Mouse (Mus musculus): Measurements from ENCODE around the gene Gulp1. TPM values are rescaled to one million over a fixed set of nuclear protein-coding genes. Genes with fewer than 3 reads are reported as not detected.

Gulp1 gene
- total and polyA plus RNA-seq, 3 experiments, result not detected

- H3K27me3 ChIP-seq (replicated peaks), result no peaks in the 10 kb centered on the region
- H3K27ac ChIP-seq (ENCODE audit: insufficient read depth, low read depth), result no peak overlapping the region
- no peak overlapping the region for H3K9ac ChIP-seq (ENCODE audit: insufficient read depth, low read depth)
- H3K36me3 ChIP-seq (replicated peaks in 1 of 2; ENCODE audit: control insufficient read depth in 1 of 2, insufficient read depth in 1 of 2, low read length in 1 of 2), result no peaks in the 10 kb centered on the region
- H3K4me2 ChIP-seq (ENCODE audit: insufficient read depth, low read depth, poor library complexity, severe bottlenecking), result no peak overlapping the region
- TF ChIP-seq SMC3 (IDR thresholded peaks at IDR 0.05; ENCODE audit: low read depth, low read length) (peak; percentile 21; the same call in 1 of the 2 replicates), CHD1 (IDR thresholded peaks at IDR 0.05; ENCODE audit: low read depth, low read length) (no peak), JUND (conservative IDR thresholded peaks at IDR 0.05; ENCODE audit: low read depth, low read length) (no peak), NRF1 (IDR thresholded peaks at IDR 0.05; ENCODE audit: low read depth, low read length) (no peak), CTCF (conservative IDR thresholded peaks at IDR 0.05 in 1 of 2, IDR thresholded peaks at IDR 0.05 in 1 of 2; ENCODE audit: low read depth in 2 of 2, low read length in 2 of 2) (peak in 1 of 2 experiments; percentile 12; a peak in 1 of 4 replicates), MXI1 (IDR thresholded peaks at IDR 0.05; ENCODE audit: low read depth, low read length) (no peak), MAX (IDR thresholded peaks at IDR 0.05; ENCODE audit: low read length) (no peak), RAD21 (IDR thresholded peaks at IDR 0.05; ENCODE audit: low read depth, low read length) (peak; percentile 20)
- no peaks in the 10 kb centered on the region for H3K9me3 ChIP-seq (replicated peaks; ENCODE audit: low read length)
- H3K4me3 ChIP-seq (replicated peaks in 1 of 3; ENCODE audit: low read depth in 2 of 3, low read length in 2 of 3, poor library complexity in 1 of 3), result no peak overlapping the region
- no peaks in the 10 kb centered on the region for H3K79me2 ChIP-seq (replicated peaks; ENCODE audit: control insufficient read depth, extremely low read depth, insufficient read depth, poor library complexity, severe bottlenecking)
- no peaks in the 10 kb centered on the region for H3K4me1 ChIP-seq (ENCODE audit: control insufficient read depth in 1 of 2, insufficient read depth in 2 of 2)
- in situ Hi-C loops (cut with MboI; ENCODE audit: low pct_ligation_motif_present, low pct_unique_long_range_greater_than_20kb, low sequenced_read_pairs), result loop anchor here (25.0 kb wide), 1 partner anchor 1021 kb away; no protein-coding TSS in a partner anchor
- no peak for DNase-seq (ENCODE audit: extremely low read depth)
- dilution Hi-C loops (cut with MboI; ENCODE audit: extremely low pct_ligation_motif_present, extremely low pct_unique_long_range_greater_than_20kb, low sequenced_read_pairs), result no loop called here
Observed at GRCm38 (mm10) chr1:44741256-44741655, 189.9 kb downstream of the Gulp1 start.

- Histone ChIP-seq H3K36me3 (replicated peaks in 1 of 2; ENCODE audit: control insufficient read depth in 1 of 2, insufficient read depth in 1 of 2, low read length in 1 of 2) (no peaks in the 10 kb centered on the region), H3K79me2 (replicated peaks; ENCODE audit: control insufficient read depth, extremely low read depth, insufficient read depth, poor library complexity, severe bottlenecking) (no peaks in the 10 kb centered on the region), H3K9ac (ENCODE audit: insufficient read depth, low read depth) (no peak overlapping the region), H3K9me3 (replicated peaks; ENCODE audit: low read length) (no peaks in the 10 kb centered on the region), H3K4me3 (replicated peaks in 1 of 3; ENCODE audit: low read depth in 2 of 3, low read length in 2 of 3, poor library complexity in 1 of 3) (no peak overlapping the region), H3K27ac (ENCODE audit: insufficient read depth, low read depth) (no peak overlapping the region), H3K27me3 (replicated peaks) (no peaks in the 10 kb centered on the region), H3K4me2 (ENCODE audit: insufficient read depth, low read depth, poor library complexity, severe bottlenecking) (no peak overlapping the region), H3K4me1 (ENCODE audit: control insufficient read depth in 1 of 2, insufficient read depth in 2 of 2) (no peaks in the 10 kb centered on the region)
- in situ Hi-C loops (cut with MboI; ENCODE audit: low pct_ligation_motif_present, low pct_unique_long_range_greater_than_20kb, low sequenced_read_pairs) (loop anchor here (25.0 kb wide), 1 partner anchor 1017 kb away; no protein-coding TSS in a partner anchor), dilution Hi-C loops (cut with MboI; ENCODE audit: extremely low pct_ligation_motif_present, extremely low pct_unique_long_range_greater_than_20kb, low sequenced_read_pairs) (no loop called here)
- TF ChIP-seq MYC (IDR thresholded peaks at IDR 0.05; ENCODE audit: low read depth, low read length), result no peak
- TF ChIP-seq RAD21 (IDR thresholded peaks at IDR 0.05; ENCODE audit: low read depth, low read length), result peak; percentile 74
- no peak for TF ChIP-seq CHD2 (IDR thresholded peaks at IDR 0.05; ENCODE audit: low read length)
- TF ChIP-seq SMC3 (IDR thresholded peaks at IDR 0.05; ENCODE audit: low read depth, low read length), result peak; percentile 34
- TF ChIP-seq CTCF (conservative IDR thresholded peaks at IDR 0.05 in 1 of 2, IDR thresholded peaks at IDR 0.05 in 1 of 2; ENCODE audit: low read depth in 2 of 2, low read length in 2 of 2), result peak in 1 of 2 experiments; percentile 59; a peak in 3 of 4 replicates
- DNase-seq (ENCODE audit: extremely low read depth), result peak; percentile 52
Observed at GRCm38 (mm10) chr1:44745711-44746110, 194.4 kb downstream of the Gulp1 start.

- TF ChIP-seq MYC (IDR thresholded peaks at IDR 0.05; ENCODE audit: low read depth, low read length), result no peak
- TF ChIP-seq ZKSCAN1 (IDR thresholded peaks at IDR 0.05; ENCODE audit: borderline replicate concordance, low read depth, low read length), result no peak
- TF ChIP-seq IRF4 (IDR thresholded peaks at IDR 0.05; ENCODE audit: low read depth, low read length), result no peak
- TF ChIP-seq JUND (conservative IDR thresholded peaks at IDR 0.05; ENCODE audit: low read depth, low read length), result no peak
- no peak for TF ChIP-seq CHD1 (IDR thresholded peaks at IDR 0.05; ENCODE audit: low read depth, low read length)
- TF ChIP-seq UBTF (IDR thresholded peaks at IDR 0.05; ENCODE audit: low read depth, low read length), result no peak
- no peak for TF ChIP-seq TCF12 (IDR thresholded peaks at IDR 0.05; ENCODE audit: low read depth, low read length)
- TF ChIP-seq MAFK (IDR thresholded peaks at IDR 0.05; ENCODE audit: insufficient replicate concordance, low read length), result no peak
- no peak for TF ChIP-seq MXI1 (IDR thresholded peaks at IDR 0.05; ENCODE audit: low read depth, low read length)
- TF ChIP-seq ZC3H11A (IDR thresholded peaks at IDR 0.05; ENCODE audit: low read depth, low read length), result no peak
- TF ChIP-seq NELFE (IDR thresholded peaks at IDR 0.05; ENCODE audit: low read depth, low read length), result no peak
- no peak for TF ChIP-seq POLR2A (IDR thresholded peaks at IDR 0.05; ENCODE audit: low read depth, low read length)
- TF ChIP-seq POLR2AphosphoS2 (IDR thresholded peaks at IDR 0.05; ENCODE audit: low read depth, low read length), result no peak
- Histone ChIP-seq H3K4me1 (ENCODE audit: control insufficient read depth in 1 of 2, insufficient read depth in 2 of 2) (no peaks in the 10 kb centered on the region), H3K9ac (ENCODE audit: insufficient read depth, low read depth) (no peak overlapping the region), H3K79me2 (replicated peaks; ENCODE audit: control insufficient read depth, extremely low read depth, insufficient read depth, poor library complexity, severe bottlenecking) (no peaks in the 10 kb centered on the region), H3K36me3 (replicated peaks in 1 of 2; ENCODE audit: control insufficient read depth in 1 of 2, insufficient read depth in 1 of 2, low read length in 1 of 2) (no peaks in the 10 kb centered on the region), H3K4me3 (replicated peaks in 1 of 3; ENCODE audit: low read depth in 2 of 3, low read length in 2 of 3, poor library complexity in 1 of 3) (no peak overlapping the region), H3K9me3 (replicated peaks; ENCODE audit: low read length) (no peaks in the 10 kb centered on the region), H3K4me2 (ENCODE audit: insufficient read depth, low read depth, poor library complexity, severe bottlenecking) (no peak overlapping the region), H3K27ac (ENCODE audit: insufficient read depth, low read depth) (no peak overlapping the region), H3K27me3 (replicated peaks) (no peaks in the 10 kb centered on the region)
- DNase-seq (ENCODE audit: extremely low read depth), result no peak
- in situ Hi-C loops (cut with MboI; ENCODE audit: low pct_ligation_motif_present, low pct_unique_long_range_greater_than_20kb, low sequenced_read_pairs), result no loop called here
- dilution Hi-C loops (cut with MboI; ENCODE audit: extremely low pct_ligation_motif_present, extremely low pct_unique_long_range_greater_than_20kb, low sequenced_read_pairs), result no loop called here
Observed at GRCm38 (mm10) chr1:44750731-44751730, 199.7 kb downstream of the Gulp1 start.

Measured in CH12.LX (cell line).